Mouse (Mus musculus) midbrain, embryonic 16.5 days (tissue): ENCODE data around the gene Rtp4. TPM values are rescaled to one million over a fixed set of nuclear protein-coding genes. Genes with fewer than 3 reads are reported as not detected.

Experiments used
- ATAC-seq: fragments of 200-750 bp; cut with Nextera tagmentation; 2 replicates; pipeline ENCODE4 v1.8.0; 2017; ENCODE audit warnings: moderate TSS enrichment
- H3K27ac ChIP-seq: fragments of 300-500 bp; sonication (generic); 2 replicates; pipeline ENCODE4 v1.5.1; 2014; ENCODE audit warnings: mild to moderate bottlenecking, low read length, mixed read lengths
- H3K27me3 ChIP-seq: fragments of 300-500 bp; sonication (generic); 2 replicates; pipeline ENCODE4 v1.6.1; 2014; ENCODE audit warnings: low read depth, low read length, mixed read lengths; ENCODE audit not compliant: control insufficient read depth, insufficient read depth
- H3K36me3 ChIP-seq: fragments of 300-500 bp; sonication (generic); 2 replicates; pipeline ENCODE4 v1.6.1; 2014; ENCODE audit warnings: mild to moderate bottlenecking, low read length, moderate library complexity, mixed read lengths; ENCODE audit not compliant: control insufficient read depth, insufficient read depth
- H3K4me1 ChIP-seq: fragments of 300-500 bp; sonication (generic); 2 replicates; pipeline ENCODE4 v1.6.1; 2014; ENCODE audit warnings: mild to moderate bottlenecking, low read length, mixed read lengths; ENCODE audit not compliant: control insufficient read depth, insufficient read depth
- H3K4me2 ChIP-seq: fragments of 300-500 bp; sonication (generic); 2 replicates; pipeline ENCODE4 v1.6.1; 2014; ENCODE audit warnings: mild to moderate bottlenecking, low read length, mixed read lengths
- H3K4me3 ChIP-seq: fragments of 300-500 bp; sonication (generic); 2 replicates; pipeline ENCODE4 v1.5.1; 2014; ENCODE audit warnings: low read depth, mild to moderate bottlenecking, low read length, moderate library complexity, mixed read lengths
- H3K9ac ChIP-seq: fragments of 300-500 bp; sonication (generic); 2 replicates; pipeline ENCODE4 v1.6.1; 2014; ENCODE audit warnings: low read depth, low read length, mixed read lengths
- H3K9me3 ChIP-seq: fragments of 300-500 bp; sonication (generic); replicated peaks from 2 replicates; pipeline ENCODE4 v1.6.1; 2014; ENCODE audit warnings: mild to moderate bottlenecking, low read length, mixed read lengths; ENCODE audit not compliant: control insufficient read depth, poor library complexity, severe bottlenecking
- WGBS: fragments of 180-500 bp; shearing (Covaris S2); extraction: QIAGEN DNeasy Blood & Tissue Kit; methylation state at CpG from one replicate; pipeline ENCODE4 v1.1.7; 2014; 5-methylcytosine and 5-hydroxymethylcytosine counted together
- polyA plus RNA-seq: library from polyadenylated mRNA; unstranded; fragments of >200 nt; fragmentation: Nextera tagmentation; extraction: Ambion mirVana; gene quantifications from 2 replicates; pipeline ENCODE4 v1.2.1, GENCODE M21; 2015

Rtp4 gene
- polyA plus RNA-seq, 1 experiment from 2014 or later, result 2.8 TPM

- Histone ChIP-seq H3K36me3 (peaks cover 7% of the 10 kb centered on the region; the same call in 1 of the 2 replicates), H3K9me3 (no peaks in the 10 kb centered on the region), H3K27ac (no peak overlapping the region), H3K9ac (no peak overlapping the region), H3K4me1 (0 out of 2 replicates have a peak, but pooled peaks cover 2% of the 10 kb centered on the region), H3K4me2 (no peak overlapping the region), H3K4me3 (no peak overlapping the region), H3K27me3 (no peaks in the 10 kb centered on the region)
- WGBS, result 87% methylated on average over 4 of the region's 4 CpGs
- ATAC-seq, result no peak
Observed at GRCm38 (mm10) chr16:23492783-23493182, 27.3 kb upstream of the Rtp4 start.

DNA sequence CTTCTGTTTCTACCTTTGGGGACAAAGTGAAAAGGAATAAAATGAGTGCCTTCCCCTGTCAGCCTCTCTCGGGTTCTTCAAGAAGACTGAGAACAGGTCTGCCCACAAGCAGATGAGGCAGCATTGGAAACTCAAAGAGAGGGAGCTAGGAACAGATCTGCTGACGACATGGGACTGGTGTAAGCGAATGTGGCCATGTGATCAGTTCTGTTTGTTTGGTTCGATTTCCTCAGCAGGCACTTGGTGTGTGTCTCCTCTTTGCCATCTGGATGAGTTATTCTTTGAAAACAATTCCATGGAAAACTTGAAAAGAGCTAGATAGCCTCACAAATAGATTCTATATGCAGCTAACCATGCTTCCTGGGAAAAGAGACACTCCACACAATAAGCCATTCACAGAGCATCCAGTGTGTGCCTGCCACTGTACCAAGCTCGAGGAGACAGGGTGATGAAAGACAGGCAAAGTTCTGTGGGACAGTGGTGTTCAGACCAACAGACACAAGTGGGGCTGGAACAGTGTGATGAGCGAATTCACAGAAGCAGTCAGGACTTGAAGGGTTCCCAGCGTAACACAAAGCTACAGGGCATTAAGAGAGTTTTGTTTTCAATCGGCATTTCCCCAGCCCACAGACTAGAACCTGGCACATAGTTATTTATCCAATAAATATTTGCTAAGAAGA, 23.7 kb upstream of the Rtp4 start:
- WGBS, result 70% methylated on average over 8 of the region's 8 CpGs
- H3K27ac ChIP-seq, result no peak overlapping the region
- 0 out of 2 replicates have a peak, but pooled peaks cover 2% of the 10 kb centered on the region for H3K4me1 ChIP-seq
- H3K9me3 ChIP-seq, result no peaks in the 10 kb centered on the region
- 0 out of 2 replicates have a peak, but pooled peaks cover 5% of the 10 kb centered on the region for H3K36me3 ChIP-seq
- no peak overlapping the region for H3K9ac ChIP-seq
- no peaks in the 10 kb centered on the region for H3K27me3 ChIP-seq
- no peak overlapping the region for H3K4me2 ChIP-seq
- ATAC-seq, result no peak
- no peak overlapping the region for H3K4me3 ChIP-seq

GRCm38 (mm10) chr16:23497440-23497839, 22.7 kb upstream of the Rtp4 start:
- H3K4me3 ChIP-seq, result no peak overlapping the region
- ATAC-seq, result no peak
- H3K27me3 ChIP-seq, result no peaks in the 10 kb centered on the region
- H3K27ac ChIP-seq, result no peak overlapping the region
- no peak overlapping the region for H3K9ac ChIP-seq
- 0 out of 2 replicates have a peak, but pooled peaks cover 4% of the 10 kb centered on the region for H3K36me3 ChIP-seq
- H3K9me3 ChIP-seq, result no peaks in the 10 kb centered on the region
- H3K4me2 ChIP-seq, result no peak overlapping the region
- 0 out of 2 replicates have a peak, but pooled peaks cover 2% of the 10 kb centered on the region for H3K4me1 ChIP-seq
- WGBS, result 11% methylated on average over 3 of the region's 3 CpGs

DNA sequence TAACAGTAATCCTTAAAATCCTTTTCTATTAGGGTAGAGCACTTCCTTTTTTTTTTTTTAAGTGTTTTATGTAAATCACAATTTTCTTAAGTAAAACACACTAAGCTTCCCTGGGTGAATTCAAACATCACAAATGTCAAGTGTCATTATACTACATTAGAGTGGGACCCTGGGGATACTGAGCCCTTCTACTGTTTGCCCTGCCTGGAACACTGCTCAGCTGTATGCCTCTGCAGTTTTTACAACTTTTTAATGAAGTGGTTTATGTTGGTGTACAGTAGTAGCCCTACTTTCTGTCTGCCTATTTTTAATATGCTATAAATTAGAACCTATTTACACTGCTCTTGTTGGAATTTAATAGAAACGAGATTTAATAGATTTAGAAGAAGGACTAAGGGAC, 22.2 kb upstream of the Rtp4 start:
- Histone ChIP-seq H3K27ac (no peak overlapping the region), H3K27me3 (no peaks in the 10 kb centered on the region), H3K4me3 (no peak overlapping the region), H3K36me3 (0 out of 2 replicates have a peak, but pooled peaks cover 2% of the 10 kb centered on the region), H3K4me1 (0 out of 2 replicates have a peak, but pooled peaks cover 2% of the 10 kb centered on the region), H3K9me3 (no peaks in the 10 kb centered on the region), H3K4me2 (no peak overlapping the region), H3K9ac (no peak overlapping the region)
- no peak for ATAC-seq
- 78% methylated on average over 1 of the region's 1 CpGs for WGBS

- no peak for ATAC-seq
- H3K27me3 ChIP-seq, result no peaks in the 10 kb centered on the region
- H3K4me1 ChIP-seq, result 0 out of 2 replicates have a peak, but pooled peaks cover 2% of the 10 kb centered on the region
- 80% methylated on average over 7 of the region's 7 CpGs for WGBS
- no peaks in the 10 kb centered on the region for H3K9me3 ChIP-seq
- no peak overlapping the region for H3K27ac ChIP-seq
- no peak overlapping the region for H3K4me3 ChIP-seq
- no peak overlapping the region for H3K4me2 ChIP-seq
- 0 out of 2 replicates have a peak, but pooled peaks cover 2% of the 10 kb centered on the region for H3K36me3 ChIP-seq
- H3K9ac ChIP-seq, result no peak overlapping the region
Observed at GRCm38 (mm10) chr16:23498691-23499131, 21.4 kb upstream of the Rtp4 start.

- ATAC-seq, result no peak
Observed at GRCm38 (mm10) chr16:23500558-23500957, 19.5 kb upstream of the Rtp4 start.

GRCm38 (mm10) chr16:23501288-23501687, 18.8 kb upstream of the Rtp4 start:
- Histone ChIP-seq H3K27ac (no peak overlapping the region), H3K9ac (no peak overlapping the region), H3K27me3 (no peaks in the 10 kb centered on the region), H3K4me3 (no peak overlapping the region), H3K36me3 (no peaks in the 10 kb centered on the region), H3K9me3 (no peaks in the 10 kb centered on the region), H3K4me1 (peaks cover 15% of the 10 kb centered on the region), H3K4me2 (no peak overlapping the region)
- WGBS, result 91% methylated on average over 2 of the region's 2 CpGs
- no peak for ATAC-seq

More at GRCm38 (mm10) chr16:23500558-23500957, 19.5 kb upstream of the Rtp4 start:
- H3K27ac ChIP-seq, result no peak overlapping the region
- H3K9ac ChIP-seq, result no peak overlapping the region
- no peaks in the 10 kb centered on the region for H3K27me3 ChIP-seq
- H3K36me3 ChIP-seq, result no peaks in the 10 kb centered on the region
- 87% methylated on average over 5 of the region's 5 CpGs for WGBS
- H3K4me1 ChIP-seq, result peaks cover 15% of the 10 kb centered on the region
- H3K9me3 ChIP-seq, result no peaks in the 10 kb centered on the region
- no peak overlapping the region for H3K4me2 ChIP-seq
- H3K4me3 ChIP-seq, result no peak overlapping the region

GRCm38 (mm10) chr16:23502478-23502877, 17.6 kb upstream of the Rtp4 start:
- ATAC-seq, result no peak
- Histone ChIP-seq H3K4me3 (no peak overlapping the region), H3K9me3 (no peaks in the 10 kb centered on the region), H3K27ac (no peak overlapping the region), H3K9ac (no peak overlapping the region), H3K36me3 (no peaks in the 10 kb centered on the region), H3K4me1 (peaks cover 13% of the 10 kb centered on the region), H3K27me3 (no peaks in the 10 kb centered on the region), H3K4me2 (no peak overlapping the region)
- WGBS, result 91% methylated on average over 3 of the region's 3 CpGs

GRCm38 (mm10) chr16:23503351-23503750, 16.7 kb upstream of the Rtp4 start:
- ATAC-seq, result no peak
- H3K36me3 ChIP-seq, result no peaks in the 10 kb centered on the region
- no peak overlapping the region for H3K27ac ChIP-seq
- H3K9me3 ChIP-seq, result no peaks in the 10 kb centered on the region
- H3K4me1 ChIP-seq, result peaks cover 13% of the 10 kb centered on the region
- no peak overlapping the region for H3K9ac ChIP-seq
- 65% methylated on average over 4 of the region's 4 CpGs for WGBS
- H3K4me2 ChIP-seq, result no peak overlapping the region
- H3K4me3 ChIP-seq, result no peak overlapping the region
- no peaks in the 10 kb centered on the region for H3K27me3 ChIP-seq
